Mouse (Mus musculus): Measurements from ENCODE around the gene Slc44a5. TPM values are rescaled to one million over a fixed set of nuclear protein-coding genes. Genes with fewer than 3 reads are reported as not detected.
A peak's percentile ranks its signal among the peaks of the same experiment; 100 is the strongest.
"Not testable (repeated sequence)": the region's sequence is repeated elsewhere in the genome, so short reads cannot be mapped to it uniquely, and the experiment has no call there.

The Slc44a5 gene
- polyA plus RNA-seq, 1 experiment from 2014 or later, result 0.08 TPM

DNA sequence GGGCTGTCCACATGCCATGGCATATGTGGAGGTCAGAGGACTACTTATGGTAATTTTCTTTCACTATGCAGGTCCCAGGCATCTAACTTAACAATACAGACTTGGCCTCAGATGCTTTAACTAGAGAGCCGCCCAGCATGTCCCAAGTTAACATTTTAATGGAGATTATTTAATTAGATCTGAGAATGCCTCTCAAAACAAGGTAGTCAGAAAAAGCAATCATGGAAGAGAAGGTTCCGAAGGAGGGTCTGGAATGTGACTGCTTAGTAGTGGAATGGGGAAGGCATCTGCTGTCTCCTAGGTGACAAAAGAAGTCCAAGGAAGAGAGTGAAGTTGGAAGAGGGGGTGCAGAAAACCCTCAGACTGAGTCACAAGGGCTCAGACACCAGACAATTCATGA, 7.4 kb downstream of the Slc44a5 start:
- Histone ChIP-seq H3K36me3 (no peaks in the 10 kb centered on the region), H3K27ac (no peak overlapping the region), H3K4me3 (no peak overlapping the region), H3K9me3 (replicated peaks) (no peaks in the 10 kb centered on the region), H3K4me1 (no peaks in the 10 kb centered on the region), H3K27me3 (ENCODE audit: low read depth, poor library complexity, severe bottlenecking) (peaks cover 22% of the 10 kb centered on the region)
- 76% methylated on average over 2 of the region's 2 CpGs for WGBS
- DNase-seq (ENCODE audit: low spot score), result no peak

DNA sequence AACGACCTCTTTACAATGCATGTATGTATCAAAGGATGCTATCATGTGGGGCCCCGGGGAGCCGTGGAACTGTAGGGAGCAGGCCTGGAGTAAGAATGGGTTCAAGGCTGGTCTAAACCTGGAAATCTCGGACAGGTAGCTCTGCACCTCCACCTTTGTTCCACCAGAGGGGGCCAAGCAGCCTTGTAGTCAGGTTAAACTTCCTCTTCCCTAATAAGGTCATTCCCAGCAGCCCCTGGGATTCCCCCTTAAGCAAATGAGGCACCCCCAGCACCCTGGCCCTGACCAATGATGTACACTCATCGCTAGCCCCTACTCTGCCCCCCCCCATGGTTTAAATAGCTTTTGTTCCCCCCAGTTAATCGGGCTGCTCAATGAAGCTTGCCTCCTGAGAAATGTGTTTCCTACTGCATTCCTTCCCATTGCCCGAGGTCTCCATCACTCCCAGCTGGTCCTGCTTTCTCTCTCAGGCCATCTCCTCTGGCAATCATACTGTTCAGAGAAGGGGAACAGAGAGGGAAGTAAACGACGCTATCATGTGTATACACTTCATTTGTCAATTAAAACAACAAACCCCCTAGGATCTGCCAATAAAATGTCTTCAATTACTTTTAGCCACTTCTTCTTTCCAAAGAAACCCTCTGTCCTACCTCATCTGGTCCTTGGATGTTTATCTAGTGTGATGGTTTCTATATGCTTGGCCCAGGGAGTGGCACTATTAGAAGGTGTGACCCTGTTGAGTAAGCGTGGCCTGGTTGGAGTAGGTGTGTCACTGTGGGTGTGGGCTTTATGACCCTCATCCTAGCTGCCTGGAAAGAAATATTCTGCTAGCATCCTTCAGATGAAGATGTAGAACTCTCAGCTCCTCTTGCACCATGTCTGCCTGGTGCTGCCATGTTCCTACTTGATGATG, 11.4 kb downstream of the Slc44a5 start:
- H3K4me3 ChIP-seq, result no peak overlapping the region
- no peaks in the 10 kb centered on the region for H3K36me3 ChIP-seq
- H3K4me1 ChIP-seq, result no peaks in the 10 kb centered on the region
- H3K27me3 ChIP-seq (ENCODE audit: low read depth, poor library complexity, severe bottlenecking), result no peaks in the 10 kb centered on the region
- H3K27ac ChIP-seq, result no peak overlapping the region
- H3K9me3 ChIP-seq (replicated peaks), result no peaks in the 10 kb centered on the region
- peak; percentile 49 for DNase-seq (ENCODE audit: low spot score)
- WGBS, result 54% methylated on average over 10 of the region's 10 CpGs

- no peak for DNase-seq (ENCODE audit: low spot score)
- Histone ChIP-seq H3K4me3 (no peak overlapping the region), H3K4me1 (peaks cover 11% of the 10 kb centered on the region), H3K27ac (no peak overlapping the region), H3K9me3 (replicated peaks) (no peaks in the 10 kb centered on the region), H3K27me3 (ENCODE audit: low read depth, poor library complexity, severe bottlenecking) (no peaks in the 10 kb centered on the region), H3K36me3 (no peaks in the 10 kb centered on the region)
- 94% methylated on average over 5 of the region's 5 CpGs for WGBS
Measured at GRCm38 (mm10) chr3:153999797-154000528, 26.7 kb downstream of the Slc44a5 start.

GRCm38 (mm10) chr3:154001348-154001747, 28.1 kb downstream of the Slc44a5 start:
- WGBS, result 89% methylated on average over 5 of the region's 5 CpGs
- no peaks in the 10 kb centered on the region for H3K27me3 ChIP-seq (ENCODE audit: low read depth, poor library complexity, severe bottlenecking)
- H3K27ac ChIP-seq, result no peak overlapping the region
- no peaks in the 10 kb centered on the region for H3K9me3 ChIP-seq (replicated peaks)
- peaks cover 11% of the 10 kb centered on the region for H3K4me1 ChIP-seq
- no peak for DNase-seq (ENCODE audit: low spot score)
- no peaks in the 10 kb centered on the region for H3K36me3 ChIP-seq
- no peak overlapping the region for H3K4me3 ChIP-seq

DNA sequence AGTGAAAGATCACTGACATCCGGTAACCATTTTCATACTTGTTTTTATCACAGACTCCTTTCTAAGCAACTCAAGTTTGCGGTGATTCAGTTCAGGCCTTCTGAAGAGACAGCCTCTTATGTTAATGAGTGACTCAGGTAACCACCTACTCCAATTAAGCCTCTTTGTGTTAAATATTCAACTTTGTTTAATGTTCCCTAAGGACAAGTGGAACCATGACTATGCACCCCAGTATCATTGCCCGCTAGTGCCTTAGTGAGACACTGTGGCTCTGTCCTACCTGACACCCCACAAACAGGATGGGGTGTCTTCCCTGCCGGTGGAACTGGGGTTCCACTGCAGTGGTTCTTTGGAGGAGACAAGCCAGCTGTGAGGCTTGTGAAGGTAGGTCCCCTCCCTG, 73.6 kb downstream of the Slc44a5 start:
- Histone ChIP-seq H3K36me3 (no peaks in the 10 kb centered on the region), H3K4me3 (no peak overlapping the region), H3K9me3 (replicated peaks) (no peaks in the 10 kb centered on the region), H3K27me3 (ENCODE audit: low read depth, poor library complexity, severe bottlenecking) (no peaks in the 10 kb centered on the region), H3K4me1 (no peaks in the 10 kb centered on the region), H3K27ac (no peak overlapping the region)
- DNase-seq (ENCODE audit: low spot score), result no peak
- WGBS, result 94% methylated on average over 4 of the region's 4 CpGs

GRCm38 (mm10) chr3:154053331-154053730, 80.1 kb downstream of the Slc44a5 start:
- Histone ChIP-seq H3K36me3 (no peaks in the 10 kb centered on the region), H3K27me3 (ENCODE audit: low read depth, poor library complexity, severe bottlenecking) (no peaks in the 10 kb centered on the region), H3K4me1 (no peaks in the 10 kb centered on the region), H3K4me3 (no peak overlapping the region), H3K9me3 (replicated peaks) (no peaks in the 10 kb centered on the region), H3K27ac (no peak overlapping the region)
- no peak for DNase-seq (ENCODE audit: low spot score)
- WGBS, result 65% methylated on average over 7 of the region's 7 CpGs

DNA sequence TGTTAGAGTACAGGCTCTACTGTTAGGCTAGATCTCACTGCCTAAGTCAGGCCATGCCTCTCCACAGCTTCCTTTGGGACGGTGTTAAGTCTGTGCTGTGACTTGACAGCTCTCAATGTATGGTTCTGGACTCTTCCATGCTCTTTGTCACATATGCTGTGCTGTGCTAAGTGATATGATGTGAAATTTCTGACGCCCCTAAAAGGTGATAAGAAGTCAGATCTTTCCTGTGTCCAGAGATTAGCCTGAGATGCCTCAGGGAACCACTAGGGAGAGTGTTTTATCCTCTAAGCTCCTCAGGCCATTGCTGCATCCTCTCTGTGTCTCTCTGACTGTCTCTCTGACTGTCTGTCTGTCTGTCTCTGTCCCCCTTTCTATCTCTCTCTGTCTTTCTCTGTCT, 84.2 kb downstream of the Slc44a5 start:
- no peak overlapping the region for H3K27ac ChIP-seq
- no peaks in the 10 kb centered on the region for H3K27me3 ChIP-seq (ENCODE audit: low read depth, poor library complexity, severe bottlenecking)
- peaks cover 8% of the 10 kb centered on the region; the same call in 1 of the 2 replicates for H3K4me1 ChIP-seq
- WGBS, result 77% methylated on average over 2 of the region's 2 CpGs
- no peak for DNase-seq (ENCODE audit: low spot score)
- H3K9me3 ChIP-seq (replicated peaks), result no peaks in the 10 kb centered on the region
- no peaks in the 10 kb centered on the region for H3K36me3 ChIP-seq
- no peak overlapping the region for H3K4me3 ChIP-seq

GRCm38 (mm10) chr3:154058200-154058599, 85.0 kb downstream of the Slc44a5 start:
- Histone ChIP-seq H3K9me3 (replicated peaks) (no peaks in the 10 kb centered on the region), H3K4me3 (no peak overlapping the region), H3K36me3 (no peaks in the 10 kb centered on the region), H3K27me3 (ENCODE audit: low read depth, poor library complexity, severe bottlenecking) (no peaks in the 10 kb centered on the region), H3K27ac (no peak overlapping the region), H3K4me1 (peaks cover 10% of the 10 kb centered on the region; the same call in 1 of the 2 replicates)
- WGBS, result 91% methylated on average over 5 of the region's 5 CpGs
- DNase-seq (ENCODE audit: low spot score), result no peak

- not testable (repeated sequence) for H3K27ac ChIP-seq; H3K27me3 ChIP-seq (ENCODE audit: low read depth, poor library complexity, severe bottlenecking); DNase-seq (ENCODE audit: low spot score); H3K4me1 ChIP-seq; H3K9me3 ChIP-seq (replicated peaks); H3K36me3 ChIP-seq; H3K4me3 ChIP-seq
Measured at GRCm38 (mm10) chr3:154071989-154072388, 98.8 kb downstream of the Slc44a5 start.

GRCm38 (mm10) chr3:154075749-154076148, 102.5 kb downstream of the Slc44a5 start:
- 74% methylated on average over 10 of the region's 10 CpGs for WGBS
- no peaks in the 10 kb centered on the region for H3K36me3 ChIP-seq
- no peak overlapping the region for H3K4me3 ChIP-seq
- no peaks in the 10 kb centered on the region for H3K9me3 ChIP-seq (replicated peaks)
- no peak for DNase-seq (ENCODE audit: low spot score)
- no peaks in the 10 kb centered on the region for H3K27me3 ChIP-seq (ENCODE audit: low read depth, poor library complexity, severe bottlenecking)
- H3K27ac ChIP-seq, result no peak overlapping the region
- no peaks in the 10 kb centered on the region for H3K4me1 ChIP-seq

DNA sequence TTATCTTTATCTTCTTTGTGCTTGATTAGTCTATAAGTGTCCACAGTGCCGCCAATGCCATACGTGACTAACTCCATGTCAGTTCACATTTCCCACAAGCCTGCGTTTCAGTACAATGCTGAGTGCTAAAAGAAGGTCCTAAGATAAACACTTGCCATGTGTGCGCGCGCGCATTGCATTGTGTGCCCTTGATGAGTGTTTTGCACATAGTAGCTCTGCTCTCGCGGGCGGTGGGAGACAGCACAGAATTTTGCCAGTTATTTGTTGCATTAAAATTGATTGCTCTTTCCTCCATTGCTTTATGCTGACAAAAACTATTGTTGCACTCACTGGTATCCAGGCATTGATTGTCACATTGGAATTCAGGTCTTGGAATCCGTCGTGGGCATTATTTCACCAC, 108.5 kb downstream of the Slc44a5 start:
- Histone ChIP-seq H3K27me3 (ENCODE audit: low read depth, poor library complexity, severe bottlenecking) (no peaks in the 10 kb centered on the region), H3K4me3 (no peak overlapping the region), H3K9me3 (replicated peaks) (no peaks in the 10 kb centered on the region), H3K4me1 (no peaks in the 10 kb centered on the region), H3K36me3 (no peaks in the 10 kb centered on the region), H3K27ac (no peak overlapping the region)
- DNase-seq (ENCODE audit: low spot score), result no peak
- WGBS, result 93% methylated on average over 12 of the region's 12 CpGs

DNA sequence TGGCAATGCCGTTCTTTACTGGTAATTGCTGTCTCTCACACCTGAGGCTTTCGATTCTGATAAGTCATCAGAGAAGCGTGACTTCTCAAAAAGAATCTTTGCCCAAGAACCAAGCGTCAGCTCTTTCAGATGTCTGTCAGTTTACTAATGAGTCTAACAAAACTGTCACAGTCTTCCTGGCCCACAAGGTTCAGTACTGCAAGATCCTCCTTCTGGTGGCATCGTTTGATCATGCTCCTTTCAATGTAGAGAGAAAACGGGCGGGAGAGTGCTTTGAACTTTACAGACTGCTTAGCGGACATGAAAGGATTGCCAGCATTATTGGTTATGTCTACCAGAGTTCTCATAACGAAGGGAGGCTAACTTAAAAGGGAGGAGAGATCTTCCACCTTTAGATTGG, 109.0 kb downstream of the Slc44a5 start:
- Histone ChIP-seq H3K27me3 (ENCODE audit: low read depth, poor library complexity, severe bottlenecking) (no peaks in the 10 kb centered on the region), H3K4me3 (no peak overlapping the region), H3K36me3 (no peaks in the 10 kb centered on the region), H3K4me1 (no peaks in the 10 kb centered on the region), H3K9me3 (replicated peaks) (no peaks in the 10 kb centered on the region), H3K27ac (no peak overlapping the region)
- no peak for DNase-seq (ENCODE audit: low spot score)
- 44% methylated on average over 9 of the region's 9 CpGs for WGBS

- DNase-seq (ENCODE audit: low spot score), result no peak
- Histone ChIP-seq H3K36me3 (no peaks in the 10 kb centered on the region), H3K4me1 (no peaks in the 10 kb centered on the region), H3K27ac (no peak overlapping the region), H3K9me3 (replicated peaks) (no peaks in the 10 kb centered on the region), H3K4me3 (no peak overlapping the region), H3K27me3 (ENCODE audit: low read depth, poor library complexity, severe bottlenecking) (no peaks in the 10 kb centered on the region)
- WGBS, result 74% methylated on average over 7 of the region's 7 CpGs
Measured at GRCm38 (mm10) chr3:154082961-154083360, 109.7 kb downstream of the Slc44a5 start.
